Mouse (Mus musculus) liver, adult 2 months (tissue): ENCODE results near the gene Hmgxb4. TPM values are rescaled to one million over a fixed set of nuclear protein-coding genes. Genes with fewer than 3 reads are reported as not detected.

Experiments
- DNase-seq: peaks from one replicate; pipeline ENCODE4 v3.0.0-alpha.2; 2011; ENCODE audit warnings: low read depth, low spot score; ENCODE audit errors: extremely low read depth
- H3K27ac ChIP-seq: fragments of 200-500 bp; replicated peaks from 2 replicates; pipeline ENCODE4 v1.5.1; 2012; ENCODE audit warnings: low read depth, mild to moderate bottlenecking, control low read depth, inconsistent platforms, low read length; ENCODE audit not compliant: insufficient read depth
- H3K27me3 ChIP-seq: fragments of 200-500 bp; 2 replicates; pipeline ENCODE4 v1.6.1; 2012; ENCODE audit warnings: mild to moderate bottlenecking, moderate library complexity, low read length, inconsistent platforms; ENCODE audit not compliant: control insufficient read depth, insufficient read depth
- H3K36me3 ChIP-seq: fragments of 200-500 bp; 2 replicates; pipeline ENCODE4 v1.6.1; 2012; ENCODE audit warnings: low read length, inconsistent platforms; ENCODE audit not compliant: control insufficient read depth, insufficient read depth
- H3K4me1 ChIP-seq: fragments of 200-500 bp; 2 replicates; pipeline ENCODE4 v1.6.1; 2011; ENCODE audit warnings: low read length; ENCODE audit not compliant: control insufficient read depth, insufficient read depth
- H3K4me3 ChIP-seq: fragments of 200-500 bp; 2 replicates; pipeline ENCODE4 v1.5.1; 2011; ENCODE audit warnings: low read depth, mild to moderate bottlenecking, control low read depth, low read length, moderate library complexity; ENCODE audit not compliant: insufficient read depth
- H3K79me2 ChIP-seq: fragments of 200-500 bp; 2 replicates; pipeline ENCODE4 v1.6.1; 2012; ENCODE audit warnings: inconsistent platforms, mild to moderate bottlenecking, low read length, moderate library complexity; ENCODE audit not compliant: control insufficient read depth, insufficient read depth
- H3K9ac ChIP-seq: fragments of 200-500 bp; 2 replicates; pipeline ENCODE4 v1.6.1; 2012; ENCODE audit warnings: low read depth, mild to moderate bottlenecking, control low read depth, inconsistent platforms, low read length
- CTCF ChIP-seq: fragments of 200-500 bp; IDR thresholded peaks from 2 replicates; pipeline ENCODE4 v1.5.1; 2011; ENCODE audit warnings: low read depth, low read length, control low read depth
- POLR2A ChIP-seq: fragments of 200-500 bp; IDR thresholded peaks from 2 replicates; pipeline ENCODE4 v1.6.1; 2011; ENCODE audit warnings: low read length, control low read depth; ENCODE audit not compliant: insufficient read depth; ENCODE audit errors: extremely low read depth
- WGBS: fragments of 180-500 bp; shearing (Covaris S2); methylation state at CpG from one replicate; pipeline ENCODE4 v1.1.7; 2018; 5-methylcytosine and 5-hydroxymethylcytosine counted together
- polyA plus RNA-seq: library from polyadenylated mRNA; depleted of rRNA; stranded (reverse); fragments of >200 nt; gene quantifications from 2 replicates; pipeline ENCODE4 v1.2.3, GENCODE M21; 2012
- total RNA-seq: library from RNA; depleted of rRNA; stranded (reverse); fragments of >200 nt; gene quantifications from 2 replicates; pipeline ENCODE4 v1.2.3, GENCODE M21; 2014

Gene Hmgxb4
- total and polyA plus RNA-seq, 2 experiments = 4.5 to 9.4 TPM

GRCm38 (mm10) chr8:75053342-75053741 is 60.2 kb downstream of the Hmgxb4 start:
- Histone ChIP-seq H3K79me2 (no peaks in the 10 kb centered on the region), H3K27ac (no peak overlapping the region), H3K4me1 (no peaks in the 10 kb centered on the region), H3K9ac (no peak overlapping the region), H3K36me3 (peaks cover 11% of the 10 kb centered on the region), H3K4me3 (no peak overlapping the region), H3K27me3 (no peaks in the 10 kb centered on the region)
- 96% methylated on average over 4 of the region's 4 CpGs for WGBS
- no peak for DNase-seq
- TF ChIP-seq CTCF (no peak), POLR2A (no peak)

GRCm38 (mm10) chr8:75055673-75056072 is 62.5 kb downstream of the Hmgxb4 start:
- Histone ChIP-seq H3K79me2 (no peaks in the 10 kb centered on the region), H3K4me1 (no peaks in the 10 kb centered on the region), H3K4me3 (no peak overlapping the region), H3K9ac (no peak overlapping the region), H3K27me3 (no peaks in the 10 kb centered on the region), H3K27ac (no peak overlapping the region), H3K36me3 (peaks cover 16% of the 10 kb centered on the region)
- DNase-seq = no peak
- 94% methylated on average over 2 of the region's 2 CpGs for WGBS
- TF ChIP-seq POLR2A = no peak
- no peak for TF ChIP-seq CTCF

GRCm38 (mm10) chr8:75060022-75060421 is 66.9 kb downstream of the Hmgxb4 start:
- peaks cover 17% of the 10 kb centered on the region for H3K36me3 ChIP-seq
- TF ChIP-seq POLR2A (no peak), CTCF (no peak)

DNA sequence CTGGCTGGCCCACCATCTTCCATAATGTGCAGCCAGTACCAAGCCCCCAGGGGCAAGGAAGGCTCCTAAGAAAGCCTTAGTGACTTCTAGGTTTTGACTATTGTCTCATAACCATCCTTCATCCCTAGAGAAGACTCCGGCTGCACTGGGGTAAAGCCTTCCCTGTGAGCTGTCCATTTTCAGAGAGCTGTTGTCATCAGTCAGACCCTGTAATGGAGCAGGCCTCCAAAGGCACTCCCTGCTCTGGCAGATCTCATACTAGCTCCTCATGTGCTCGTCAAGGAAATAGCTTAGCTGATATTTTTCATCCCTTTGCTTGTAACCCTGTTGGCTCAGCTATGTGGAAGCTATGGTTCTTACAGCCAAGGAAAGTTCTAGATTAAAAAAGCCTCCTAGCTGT is 67.7 kb downstream of the Hmgxb4 start:
- TF ChIP-seq POLR2A (no peak), CTCF (no peak)
- H3K27ac ChIP-seq = no peak overlapping the region
- H3K9ac ChIP-seq = no peak overlapping the region
- WGBS = 91% methylated on average over 2 of the region's 2 CpGs
- no peak overlapping the region for H3K4me3 ChIP-seq
- no peaks in the 10 kb centered on the region for H3K27me3 ChIP-seq
- DNase-seq = no peak
- H3K4me1 ChIP-seq = no peaks in the 10 kb centered on the region
- peaks cover 19% of the 10 kb centered on the region for H3K36me3 ChIP-seq
- no peaks in the 10 kb centered on the region for H3K79me2 ChIP-seq

More at GRCm38 (mm10) chr8:75060022-75060421, 66.9 kb downstream of the Hmgxb4 start:
- 79% methylated on average over 6 of the region's 6 CpGs for WGBS
- no peak overlapping the region for H3K9ac ChIP-seq
- H3K27me3 ChIP-seq = no peaks in the 10 kb centered on the region
- H3K4me1 ChIP-seq = no peaks in the 10 kb centered on the region
- no peak for DNase-seq
- H3K27ac ChIP-seq = no peak overlapping the region
- no peak overlapping the region for H3K4me3 ChIP-seq
- no peaks in the 10 kb centered on the region for H3K79me2 ChIP-seq

GRCm38 (mm10) chr8:75063290-75063689 is 70.1 kb downstream of the Hmgxb4 start:
- no peak overlapping the region for H3K4me3 ChIP-seq
- H3K27ac ChIP-seq = no peak overlapping the region
- no peaks in the 10 kb centered on the region for H3K4me1 ChIP-seq
- no peak overlapping the region for H3K9ac ChIP-seq
- WGBS = 77% methylated on average over 3 of the region's 3 CpGs
- H3K79me2 ChIP-seq = no peaks in the 10 kb centered on the region
- DNase-seq = no peak
- H3K36me3 ChIP-seq = peaks cover 13% of the 10 kb centered on the region
- no peak for TF ChIP-seq CTCF
- no peak for TF ChIP-seq POLR2A
- no peaks in the 10 kb centered on the region for H3K27me3 ChIP-seq

DNA sequence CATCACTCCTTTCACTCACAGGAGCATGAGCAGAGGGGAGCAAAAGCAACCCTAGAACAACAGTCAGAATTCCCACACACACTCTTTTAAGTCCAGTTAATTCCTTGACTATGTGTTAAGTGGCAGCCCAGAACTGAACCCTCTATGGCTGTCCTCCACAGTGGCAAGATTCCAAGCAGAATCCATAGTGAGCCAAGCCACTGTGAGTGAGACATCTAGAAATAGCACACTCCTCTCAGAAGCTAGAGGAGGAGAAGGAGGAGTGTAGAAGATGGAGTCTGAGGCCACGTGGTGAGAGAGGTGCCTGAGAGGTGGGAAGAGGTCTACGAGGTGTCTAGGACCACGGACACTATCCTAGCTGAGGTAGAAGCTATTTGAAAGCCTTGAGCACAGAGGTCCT is 71.6 kb downstream of the Hmgxb4 start:
- peaks cover 7% of the 10 kb centered on the region; the same call in 1 of the 2 replicates for H3K36me3 ChIP-seq
- H3K79me2 ChIP-seq = no peaks in the 10 kb centered on the region
- 92% methylated on average over 3 of the region's 3 CpGs for WGBS
- H3K9ac ChIP-seq = no peak overlapping the region
- no peak for DNase-seq
- no peak overlapping the region for H3K4me3 ChIP-seq
- TF ChIP-seq CTCF = no peak
- TF ChIP-seq POLR2A = no peak
- no peaks in the 10 kb centered on the region for H3K4me1 ChIP-seq
- no peak overlapping the region for H3K27ac ChIP-seq
- no peaks in the 10 kb centered on the region for H3K27me3 ChIP-seq
